Mouse (Mus musculus): ENCODE data around the gene Rreb1. TPM values are rescaled to one million over a fixed set of nuclear protein-coding genes. Genes with fewer than 3 reads are reported as not detected.
A peak's percentile ranks its signal among the peaks of the same experiment; 100 is the strongest.

Gene Rreb1
- polyA plus RNA-seq, 1 experiment from 2014 or later, result 21.2 TPM

DNA sequence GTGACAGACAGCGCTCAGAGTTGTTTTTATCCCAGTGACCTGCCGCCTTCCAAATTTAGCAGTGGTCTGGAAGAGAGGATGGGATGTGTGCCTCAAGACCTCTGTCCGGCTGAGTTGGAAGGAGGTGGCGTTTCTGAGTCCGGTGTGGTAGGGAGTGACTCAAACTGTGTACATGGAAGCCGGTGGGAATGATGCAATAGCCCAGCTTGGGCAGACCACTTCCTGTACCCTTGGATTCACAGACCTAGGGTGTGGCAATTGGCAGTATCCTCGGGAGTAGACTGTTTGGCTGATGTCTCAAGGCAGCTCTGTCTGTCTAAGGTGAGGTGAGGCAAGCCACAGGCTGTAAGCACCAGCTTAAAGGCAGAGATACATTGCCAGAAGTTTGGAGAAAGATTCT lies 6.0 kb downstream of the Rreb1 start:
- Histone ChIP-seq H3K4me2 (replicated peaks; ENCODE audit: low read depth, low read length) (no peak overlapping the region), H3K4me1 (ENCODE audit: control insufficient read depth, insufficient read depth, low read length) (peaks cover 4% of the 10 kb centered on the region; the same call in 1 of the 2 replicates), H3K36me3 (ENCODE audit: control insufficient read depth, insufficient read depth, low read length) (no peaks in the 10 kb centered on the region), H3K9me3 (ENCODE audit: control insufficient read depth, low read depth, low read length) (no peaks in the 10 kb centered on the region), H3K9ac (replicated peaks; ENCODE audit: low read depth, low read length) (no peak overlapping the region), H3K27me3 (ENCODE audit: control insufficient read depth, insufficient read depth, low read length) (no peaks in the 10 kb centered on the region), H3K4me3 (ENCODE audit: low read depth, low read length) (no peak overlapping the region), H3K27ac (ENCODE audit: low read length) (no peak overlapping the region)
- 78% methylated on average over 7 of the region's 7 CpGs for WGBS
- ATAC-seq (ENCODE audit: insufficient number of reproducible peaks, insufficient read depth, low FRiP score, low read depth), result no peak

DNA sequence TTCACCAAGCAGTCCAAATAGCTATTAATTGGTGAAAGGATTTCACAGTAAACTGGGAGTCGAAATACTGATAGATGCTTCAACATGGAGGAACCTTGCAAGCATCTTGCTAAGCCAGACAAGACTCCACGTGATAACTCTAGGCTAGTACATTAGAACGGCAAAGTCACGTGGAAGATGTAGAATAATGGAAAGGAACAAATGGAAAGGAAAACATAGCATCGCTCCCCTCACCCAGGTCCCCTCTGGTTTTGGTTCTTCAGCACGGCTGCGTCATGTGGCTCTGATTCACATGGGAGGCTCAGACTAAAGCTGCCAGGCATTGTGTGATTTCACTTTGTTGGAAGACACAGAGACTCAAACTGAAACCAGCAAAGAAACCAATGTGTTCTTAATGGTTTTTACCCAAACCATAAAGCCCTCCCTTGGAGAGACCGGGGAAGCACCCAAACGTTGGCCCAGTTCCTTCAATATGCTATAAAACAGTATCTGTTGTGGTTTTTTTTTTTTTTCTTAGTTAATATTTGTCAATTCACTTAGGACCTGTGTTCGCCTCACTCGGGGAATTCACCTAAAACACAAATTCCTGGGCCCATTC lies 14.6 kb downstream of the Rreb1 start:
- no peaks in the 10 kb centered on the region for H3K36me3 ChIP-seq (ENCODE audit: control insufficient read depth, insufficient read depth, low read length)
- 87% methylated on average over 11 of the region's 11 CpGs for WGBS
- H3K27ac ChIP-seq (ENCODE audit: low read length), result no peak overlapping the region
- no peak for ATAC-seq (ENCODE audit: insufficient number of reproducible peaks, insufficient read depth, low FRiP score, low read depth)
- no peak overlapping the region for H3K9ac ChIP-seq (replicated peaks; ENCODE audit: low read depth, low read length)
- H3K4me1 ChIP-seq (ENCODE audit: control insufficient read depth, insufficient read depth, low read length), result no peaks in the 10 kb centered on the region
- H3K4me3 ChIP-seq (ENCODE audit: low read depth, low read length), result no peak overlapping the region
- H3K27me3 ChIP-seq (ENCODE audit: control insufficient read depth, insufficient read depth, low read length), result no peaks in the 10 kb centered on the region
- no peak overlapping the region for H3K4me2 ChIP-seq (replicated peaks; ENCODE audit: low read depth, low read length)
- no peaks in the 10 kb centered on the region for H3K9me3 ChIP-seq (ENCODE audit: control insufficient read depth, low read depth, low read length)

DNA sequence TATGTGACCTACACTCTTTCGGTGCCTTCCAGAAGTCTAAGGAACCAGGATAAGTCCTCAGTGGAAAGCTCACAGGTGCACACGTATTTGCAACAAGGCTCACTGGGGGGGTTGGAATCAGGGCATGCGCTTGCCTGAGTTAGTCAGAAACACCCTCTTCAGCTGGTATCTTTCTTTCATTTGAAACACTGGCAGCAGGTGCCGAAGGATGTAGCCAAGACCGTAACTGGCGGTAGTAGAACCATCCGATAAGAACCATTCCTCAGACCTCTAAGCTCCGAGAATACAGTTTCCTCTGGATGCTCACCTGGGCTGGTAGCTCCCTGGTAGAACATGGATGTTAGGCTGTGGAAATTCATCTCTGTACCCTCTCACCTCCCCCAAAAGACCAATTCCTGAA lies 20.6 kb downstream of the Rreb1 start:
- Histone ChIP-seq H3K4me2 (replicated peaks; ENCODE audit: low read depth, low read length) (no peak overlapping the region), H3K27me3 (ENCODE audit: control insufficient read depth, insufficient read depth, low read length) (no peaks in the 10 kb centered on the region), H3K9me3 (ENCODE audit: control insufficient read depth, low read depth, low read length) (no peaks in the 10 kb centered on the region), H3K4me3 (ENCODE audit: low read depth, low read length) (no peak overlapping the region), H3K9ac (replicated peaks; ENCODE audit: low read depth, low read length) (no peak overlapping the region), H3K36me3 (ENCODE audit: control insufficient read depth, insufficient read depth, low read length) (no peaks in the 10 kb centered on the region), H3K27ac (ENCODE audit: low read length) (no peak overlapping the region), H3K4me1 (ENCODE audit: control insufficient read depth, insufficient read depth, low read length) (no peaks in the 10 kb centered on the region)
- 94% methylated on average over 8 of the region's 8 CpGs for WGBS
- ATAC-seq (ENCODE audit: insufficient number of reproducible peaks, insufficient read depth, low FRiP score, low read depth), result no peak

DNA sequence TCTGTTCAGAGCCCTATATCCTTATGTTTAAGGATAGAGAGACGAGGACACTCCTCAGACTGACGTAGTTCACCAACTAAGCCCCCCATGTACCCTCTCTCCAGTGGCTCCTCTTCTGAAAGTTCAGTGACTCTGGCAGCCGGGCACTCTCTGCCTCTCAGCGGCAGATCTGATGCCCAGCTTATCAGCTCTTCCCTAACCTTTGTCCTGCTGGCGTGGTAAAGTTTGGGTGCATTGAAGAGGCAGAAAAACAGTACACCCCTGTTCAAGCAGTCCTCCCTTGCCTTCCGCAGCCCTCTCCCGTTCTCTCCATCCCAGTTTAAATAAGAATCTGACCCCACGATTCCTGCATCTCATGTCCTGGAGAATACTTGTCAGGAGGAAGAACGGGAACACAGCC lies 21.2 kb downstream of the Rreb1 start:
- 73% methylated on average over 9 of the region's 9 CpGs for WGBS
- H3K27ac ChIP-seq (ENCODE audit: low read length), result no peak overlapping the region
- no peaks in the 10 kb centered on the region for H3K4me1 ChIP-seq (ENCODE audit: control insufficient read depth, insufficient read depth, low read length)
- H3K27me3 ChIP-seq (ENCODE audit: control insufficient read depth, insufficient read depth, low read length), result no peaks in the 10 kb centered on the region
- ATAC-seq (ENCODE audit: insufficient number of reproducible peaks, insufficient read depth, low FRiP score, low read depth), result no peak
- no peaks in the 10 kb centered on the region for H3K36me3 ChIP-seq (ENCODE audit: control insufficient read depth, insufficient read depth, low read length)
- H3K4me2 ChIP-seq (replicated peaks; ENCODE audit: low read depth, low read length), result no peak overlapping the region
- no peak overlapping the region for H3K4me3 ChIP-seq (ENCODE audit: low read depth, low read length)
- H3K9ac ChIP-seq (replicated peaks; ENCODE audit: low read depth, low read length), result no peak overlapping the region
- H3K9me3 ChIP-seq (ENCODE audit: control insufficient read depth, low read depth, low read length), result no peaks in the 10 kb centered on the region

DNA sequence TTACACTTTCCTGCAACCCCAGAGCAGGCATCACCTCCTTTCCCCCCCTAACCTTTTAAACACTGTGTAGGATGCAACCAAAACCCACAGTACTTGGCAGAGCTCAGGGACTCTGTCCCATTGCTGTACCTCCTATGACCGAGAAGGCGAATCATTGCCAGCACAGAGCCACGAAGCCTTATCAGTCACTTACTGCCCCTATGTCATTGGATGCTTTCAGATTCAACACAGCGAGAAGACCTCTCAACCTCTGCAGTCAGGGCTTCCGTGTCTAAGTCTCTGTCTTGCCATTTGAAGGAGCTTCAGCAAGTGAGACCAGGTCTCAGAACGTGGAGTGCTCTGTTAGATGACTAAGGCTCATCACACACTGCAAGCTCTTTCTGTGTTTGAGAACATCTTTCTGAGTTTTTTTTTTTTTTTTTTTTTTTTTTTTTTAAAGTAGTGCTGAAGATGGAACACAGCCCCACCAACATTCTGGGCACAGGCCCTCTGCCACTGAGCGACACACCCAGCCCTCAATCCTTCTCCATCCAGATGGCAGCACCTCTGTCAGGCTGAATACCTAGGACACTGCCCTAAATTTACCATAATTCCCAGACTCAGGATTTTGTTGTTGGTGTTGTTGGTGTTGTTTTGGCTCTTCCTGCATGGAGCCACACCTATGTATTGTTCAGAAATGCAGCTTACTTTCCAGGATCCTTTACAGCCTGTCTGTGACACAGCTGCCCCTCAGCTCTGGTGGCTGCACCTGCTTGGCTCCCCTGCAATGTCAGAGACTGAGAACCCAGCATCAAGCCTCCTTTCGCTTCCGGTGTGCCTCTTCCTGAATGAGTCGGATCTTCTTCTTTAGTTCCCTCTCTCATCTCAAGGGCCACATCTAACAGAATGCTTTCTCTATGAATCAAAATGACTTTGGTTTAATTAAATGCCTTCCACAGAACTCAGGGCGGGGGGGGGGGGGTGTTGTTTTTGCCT lies 23.2 kb downstream of the Rreb1 start:
- no peak overlapping the region for H3K4me3 ChIP-seq (ENCODE audit: low read depth, low read length)
- H3K27me3 ChIP-seq (ENCODE audit: control insufficient read depth, insufficient read depth, low read length), result no peaks in the 10 kb centered on the region
- no peaks in the 10 kb centered on the region for H3K36me3 ChIP-seq (ENCODE audit: control insufficient read depth, insufficient read depth, low read length)
- H3K9ac ChIP-seq (replicated peaks; ENCODE audit: low read depth, low read length), result no peak overlapping the region
- no peak overlapping the region for H3K4me2 ChIP-seq (replicated peaks; ENCODE audit: low read depth, low read length)
- no peak for ATAC-seq (ENCODE audit: insufficient number of reproducible peaks, insufficient read depth, low FRiP score, low read depth)
- WGBS, result 65% methylated on average over 11 of the region's 11 CpGs
- H3K9me3 ChIP-seq (ENCODE audit: control insufficient read depth, low read depth, low read length), result no peaks in the 10 kb centered on the region
- no peak overlapping the region for H3K27ac ChIP-seq (ENCODE audit: low read length)
- no peaks in the 10 kb centered on the region for H3K4me1 ChIP-seq (ENCODE audit: control insufficient read depth, insufficient read depth, low read length)

DNA sequence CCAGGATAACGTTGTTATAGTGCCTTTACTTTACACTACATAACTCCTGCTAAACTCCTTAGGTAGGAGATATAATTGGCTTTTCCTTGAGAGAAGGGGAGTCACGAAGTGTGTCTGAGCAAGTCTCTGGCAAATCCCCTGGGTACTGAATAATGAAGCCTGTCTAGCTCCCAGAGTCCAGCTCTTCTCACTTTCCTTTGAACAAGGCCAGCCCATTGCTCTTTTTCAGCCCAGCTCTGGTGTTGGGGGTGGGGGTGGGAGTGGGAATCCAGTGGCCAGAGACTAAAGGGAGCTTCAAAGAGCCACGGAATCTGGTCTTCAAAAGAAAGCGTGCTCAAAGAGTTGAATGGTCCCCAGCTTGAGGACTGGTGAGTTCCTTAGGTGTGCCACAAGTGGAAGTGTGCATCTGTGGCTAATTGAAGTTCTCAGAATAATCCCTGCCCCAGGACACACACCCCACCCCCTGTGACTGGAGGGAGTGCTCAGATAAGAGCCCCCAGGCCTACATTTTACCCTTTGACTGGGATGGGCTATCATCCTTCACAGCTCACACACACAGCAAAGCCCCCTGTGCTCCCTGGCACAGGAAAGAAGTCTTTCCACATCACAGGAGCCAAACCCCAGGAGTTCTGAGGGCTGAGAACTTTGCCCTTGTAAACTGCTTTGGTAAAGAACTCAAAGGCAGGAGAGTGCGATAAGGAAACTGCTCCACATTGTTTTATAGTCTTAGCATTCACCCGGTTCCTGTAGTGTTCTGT lies 24.2 kb downstream of the Rreb1 start:
- Histone ChIP-seq H3K9ac (replicated peaks; ENCODE audit: low read depth, low read length) (no peak overlapping the region), H3K4me2 (replicated peaks; ENCODE audit: low read depth, low read length) (no peak overlapping the region), H3K27me3 (ENCODE audit: control insufficient read depth, insufficient read depth, low read length) (no peaks in the 10 kb centered on the region), H3K4me1 (ENCODE audit: control insufficient read depth, insufficient read depth, low read length) (no peaks in the 10 kb centered on the region), H3K36me3 (ENCODE audit: control insufficient read depth, insufficient read depth, low read length) (no peaks in the 10 kb centered on the region), H3K4me3 (ENCODE audit: low read depth, low read length) (no peak overlapping the region), H3K9me3 (ENCODE audit: control insufficient read depth, low read depth, low read length) (no peaks in the 10 kb centered on the region), H3K27ac (ENCODE audit: low read length) (no peak overlapping the region)
- 0 out of 2 replicates have a peak, but pooled peaks have one; percentile 14 for ATAC-seq (ENCODE audit: insufficient number of reproducible peaks, insufficient read depth, low FRiP score, low read depth)
- WGBS, result 36% methylated on average over 6 of the region's 6 CpGs

DNA sequence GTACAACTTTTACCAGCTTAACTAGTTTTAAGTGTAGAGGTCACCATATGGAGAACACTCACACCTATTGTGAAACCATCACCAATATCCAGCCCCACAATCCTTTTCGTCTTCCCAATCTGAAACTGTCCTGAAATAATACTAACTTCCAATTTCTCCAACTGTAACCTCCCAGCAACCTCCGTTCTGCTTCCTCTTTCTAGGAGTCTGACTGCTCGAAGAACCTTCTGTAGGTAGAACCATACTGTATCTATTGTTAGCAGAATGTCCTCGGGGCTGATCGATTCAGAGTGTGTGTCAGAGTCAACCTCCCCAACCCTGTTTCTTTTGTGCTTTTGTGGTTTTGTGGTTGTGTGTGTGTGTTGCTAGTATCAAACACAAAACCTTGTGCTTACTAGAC lies 25.0 kb downstream of the Rreb1 start:
- no peak overlapping the region for H3K4me2 ChIP-seq (replicated peaks; ENCODE audit: low read depth, low read length)
- H3K27ac ChIP-seq (ENCODE audit: low read length), result no peak overlapping the region
- no peak for ATAC-seq (ENCODE audit: insufficient number of reproducible peaks, insufficient read depth, low FRiP score, low read depth)
- H3K4me3 ChIP-seq (ENCODE audit: low read depth, low read length), result no peak overlapping the region
- WGBS, result 83% methylated on average over 5 of the region's 5 CpGs
- no peaks in the 10 kb centered on the region for H3K4me1 ChIP-seq (ENCODE audit: control insufficient read depth, insufficient read depth, low read length)
- no peaks in the 10 kb centered on the region for H3K27me3 ChIP-seq (ENCODE audit: control insufficient read depth, insufficient read depth, low read length)
- H3K9me3 ChIP-seq (ENCODE audit: control insufficient read depth, low read depth, low read length), result no peaks in the 10 kb centered on the region
- H3K9ac ChIP-seq (replicated peaks; ENCODE audit: low read depth, low read length), result no peak overlapping the region
- no peaks in the 10 kb centered on the region for H3K36me3 ChIP-seq (ENCODE audit: control insufficient read depth, insufficient read depth, low read length)

DNA sequence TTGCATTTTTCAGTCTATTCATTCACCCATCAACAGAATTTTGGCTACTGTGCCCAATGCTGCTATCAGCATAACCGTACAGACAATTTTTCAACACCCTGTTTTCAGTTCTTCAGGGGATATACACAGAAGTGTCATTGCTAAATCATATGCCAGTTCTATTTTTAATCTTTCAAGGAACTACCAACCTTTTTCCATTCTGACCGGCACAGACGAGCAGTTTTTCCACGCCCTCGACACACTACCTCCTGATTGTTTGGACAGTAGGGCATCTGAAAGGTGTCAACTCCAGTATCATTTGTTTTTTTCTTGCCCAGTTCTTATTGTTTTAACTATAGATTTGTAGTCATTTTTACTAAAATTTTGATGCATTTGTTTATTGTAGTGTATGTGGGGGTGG lies 25.8 kb downstream of the Rreb1 start:
- Histone ChIP-seq H3K27me3 (ENCODE audit: control insufficient read depth, insufficient read depth, low read length) (no peaks in the 10 kb centered on the region), H3K4me3 (ENCODE audit: low read depth, low read length) (no peak overlapping the region), H3K4me2 (replicated peaks; ENCODE audit: low read depth, low read length) (no peak overlapping the region), H3K27ac (ENCODE audit: low read length) (no peak overlapping the region), H3K9ac (replicated peaks; ENCODE audit: low read depth, low read length) (no peak overlapping the region), H3K4me1 (ENCODE audit: control insufficient read depth, insufficient read depth, low read length) (no peaks in the 10 kb centered on the region), H3K36me3 (ENCODE audit: control insufficient read depth, insufficient read depth, low read length) (no peaks in the 10 kb centered on the region), H3K9me3 (ENCODE audit: control insufficient read depth, low read depth, low read length) (no peaks in the 10 kb centered on the region)
- ATAC-seq (ENCODE audit: insufficient number of reproducible peaks, insufficient read depth, low FRiP score, low read depth), result no peak
- WGBS, result 79% methylated on average over 5 of the region's 5 CpGs

All from stomach, embryonic 14.5 days (tissue).